Mouse (Mus musculus) lung, embryonic 15.5 days (tissue): ENCODE results near the gene Bach1. TPM values are rescaled to one million over a fixed set of nuclear protein-coding genes. Genes with fewer than 3 reads are reported as not detected.

Experiments used
- ATAC-seq: fragments of 200-750 bp; cut with Nextera tagmentation; 2 replicates; pipeline ENCODE4 v1.8.0; 2017; ENCODE audit warnings: moderate number of reproducible peaks, borderline replicate concordance; ENCODE audit not compliant: low FRiP score, low TSS enrichment; ENCODE audit errors: extremely low read depth
- H3K27ac ChIP-seq: fragments of 300-500 bp; sonication (generic); 2 replicates; pipeline ENCODE4 v1.5.1; 2015; ENCODE audit warnings: moderate library complexity, mild to moderate bottlenecking, inconsistent platforms
- H3K27me3 ChIP-seq: fragments of 300-500 bp; sonication (generic); 2 replicates; pipeline ENCODE4 v1.6.1; 2015; ENCODE audit warnings: inconsistent platforms
- H3K36me3 ChIP-seq: fragments of 300-500 bp; sonication (generic); 2 replicates; pipeline ENCODE4 v1.6.1; 2015; ENCODE audit warnings: inconsistent platforms
- H3K4me1 ChIP-seq: fragments of 300-500 bp; sonication (generic); 2 replicates; pipeline ENCODE4 v1.6.1; 2015; ENCODE audit warnings: inconsistent platforms
- H3K4me2 ChIP-seq: fragments of 300-500 bp; sonication (generic); 2 replicates; pipeline ENCODE4 v1.6.1; 2015; ENCODE audit warnings: inconsistent platforms, mild to moderate bottlenecking, moderate library complexity
- H3K4me3 ChIP-seq: fragments of 300-500 bp; sonication (generic); 2 replicates; pipeline ENCODE4 v1.5.1; 2015; ENCODE audit warnings: mild to moderate bottlenecking, inconsistent platforms
- H3K9ac ChIP-seq: fragments of 300-500 bp; sonication (generic); 2 replicates; pipeline ENCODE4 v1.6.1; 2015; ENCODE audit warnings: inconsistent platforms
- H3K9me3 ChIP-seq: fragments of 300-500 bp; sonication (generic); 2 replicates; pipeline ENCODE4 v1.6.1; 2016; ENCODE audit warnings: inconsistent platforms
- WGBS: fragments of 180-500 bp; shearing (Covaris S2); methylation state at CpG from one replicate; pipeline ENCODE4 v1.1.7; 2015; 5-methylcytosine and 5-hydroxymethylcytosine counted together
- polyA plus RNA-seq: library from polyadenylated mRNA; unstranded; fragments of >200 nt; fragmentation: Nextera tagmentation; extraction: Ambion mirVana; gene quantifications from 2 replicates; pipeline ENCODE4 v1.2.1, GENCODE M21; 2015

The Bach1 gene
- polyA plus RNA-seq, 1 experiment from 2014 or later: 10.4 TPM

GRCm38 (mm10) chr16:87665246-87665645 lies 33.5 kb upstream of the Bach1 start:
- no peak for ATAC-seq
- no peak overlapping the region for H3K4me2 ChIP-seq
- no peaks in the 10 kb centered on the region for H3K36me3 ChIP-seq
- H3K27ac ChIP-seq: no peak overlapping the region
- no peak overlapping the region for H3K9ac ChIP-seq
- 67% methylated on average over 9 of the region's 9 CpGs for WGBS
- H3K9me3 ChIP-seq: no peaks in the 10 kb centered on the region
- no peaks in the 10 kb centered on the region for H3K4me1 ChIP-seq
- no peak overlapping the region for H3K4me3 ChIP-seq
- no peaks in the 10 kb centered on the region for H3K27me3 ChIP-seq

GRCm38 (mm10) chr16:87665752-87666619 lies 32.8 kb upstream of the Bach1 start:
- no peak for ATAC-seq
- no peaks in the 10 kb centered on the region for H3K27me3 ChIP-seq
- H3K4me2 ChIP-seq: no peak overlapping the region
- H3K36me3 ChIP-seq: no peaks in the 10 kb centered on the region
- 74% methylated on average over 19 of the region's 19 CpGs for WGBS
- no peak overlapping the region for H3K27ac ChIP-seq
- no peak overlapping the region for H3K4me3 ChIP-seq
- no peaks in the 10 kb centered on the region for H3K4me1 ChIP-seq
- H3K9me3 ChIP-seq: no peaks in the 10 kb centered on the region
- H3K9ac ChIP-seq: no peak overlapping the region

- H3K27me3 ChIP-seq: no peaks in the 10 kb centered on the region
- no peak overlapping the region for H3K9ac ChIP-seq
- H3K27ac ChIP-seq: no peak overlapping the region
- WGBS: 75% methylated on average over 4 of the region's 4 CpGs
- H3K4me1 ChIP-seq: no peaks in the 10 kb centered on the region
- H3K9me3 ChIP-seq: no peaks in the 10 kb centered on the region
- no peak overlapping the region for H3K4me3 ChIP-seq
- no peaks in the 10 kb centered on the region for H3K36me3 ChIP-seq
- H3K4me2 ChIP-seq: no peak overlapping the region
- no peak for ATAC-seq
Measured at GRCm38 (mm10) chr16:87666620-87667004, 32.1 kb upstream of the Bach1 start.

GRCm38 (mm10) chr16:87668002-87668401 lies 30.7 kb upstream of the Bach1 start:
- no peak overlapping the region for H3K4me3 ChIP-seq
- no peak for ATAC-seq
- H3K27ac ChIP-seq: no peak overlapping the region
- no peak overlapping the region for H3K4me2 ChIP-seq
- no peaks in the 10 kb centered on the region for H3K4me1 ChIP-seq
- H3K27me3 ChIP-seq: no peaks in the 10 kb centered on the region
- H3K9me3 ChIP-seq: no peaks in the 10 kb centered on the region
- no peak overlapping the region for H3K9ac ChIP-seq
- 66% methylated on average over 6 of the region's 6 CpGs for WGBS
- no peaks in the 10 kb centered on the region for H3K36me3 ChIP-seq

- Histone ChIP-seq H3K9ac (no peak overlapping the region), H3K4me3 (no peak overlapping the region), H3K36me3 (no peaks in the 10 kb centered on the region), H3K9me3 (no peaks in the 10 kb centered on the region), H3K4me2 (no peak overlapping the region), H3K27me3 (no peaks in the 10 kb centered on the region), H3K27ac (no peak overlapping the region), H3K4me1 (no peaks in the 10 kb centered on the region; the same call in 1 of the 2 replicates)
- ATAC-seq: no peak
- WGBS: 73% methylated on average over 8 of the region's 8 CpGs
Measured at GRCm38 (mm10) chr16:87670091-87670820, 28.5 kb upstream of the Bach1 start.

- no peaks in the 10 kb centered on the region; the same call in 1 of the 2 replicates for H3K4me1 ChIP-seq
- no peak overlapping the region for H3K4me3 ChIP-seq
- H3K9ac ChIP-seq: no peak overlapping the region
- no peaks in the 10 kb centered on the region for H3K9me3 ChIP-seq
- no peaks in the 10 kb centered on the region for H3K36me3 ChIP-seq
- H3K4me2 ChIP-seq: no peak overlapping the region
- ATAC-seq: no peak
- H3K27ac ChIP-seq: no peak overlapping the region
- no peaks in the 10 kb centered on the region for H3K27me3 ChIP-seq
- 85% methylated on average over 9 of the region's 9 CpGs for WGBS
Measured at GRCm38 (mm10) chr16:87670821-87671165, 28.0 kb upstream of the Bach1 start.

GRCm38 (mm10) chr16:87671336-87671735 lies 27.4 kb upstream of the Bach1 start:
- H3K27me3 ChIP-seq: no peaks in the 10 kb centered on the region
- no peak overlapping the region for H3K27ac ChIP-seq
- no peak for ATAC-seq
- H3K9me3 ChIP-seq: no peaks in the 10 kb centered on the region
- WGBS: 71% methylated on average over 12 of the region's 12 CpGs
- no peak overlapping the region for H3K4me3 ChIP-seq
- no peak overlapping the region for H3K9ac ChIP-seq
- no peaks in the 10 kb centered on the region for H3K36me3 ChIP-seq
- no peak overlapping the region for H3K4me2 ChIP-seq
- H3K4me1 ChIP-seq: peaks cover 4% of the 10 kb centered on the region; the same call in 1 of the 2 replicates

GRCm38 (mm10) chr16:87673155-87673554 lies 25.6 kb upstream of the Bach1 start:
- no peaks in the 10 kb centered on the region for H3K9me3 ChIP-seq
- H3K4me1 ChIP-seq: peaks cover 5% of the 10 kb centered on the region; the same call in 1 of the 2 replicates
- no peak overlapping the region for H3K4me2 ChIP-seq
- 75% methylated on average over 7 of the region's 7 CpGs for WGBS
- H3K4me3 ChIP-seq: no peak overlapping the region
- H3K27me3 ChIP-seq: no peaks in the 10 kb centered on the region
- H3K27ac ChIP-seq: no peak overlapping the region
- no peak overlapping the region for H3K9ac ChIP-seq
- H3K36me3 ChIP-seq: no peaks in the 10 kb centered on the region
- no peak for ATAC-seq

- ATAC-seq: no peak
- Histone ChIP-seq H3K27me3 (no peaks in the 10 kb centered on the region), H3K4me1 (peaks cover 5% of the 10 kb centered on the region; the same call in 1 of the 2 replicates), H3K36me3 (no peaks in the 10 kb centered on the region), H3K4me3 (no peak overlapping the region), H3K9ac (no peak overlapping the region), H3K27ac (no peak overlapping the region), H3K4me2 (no peak overlapping the region), H3K9me3 (no peaks in the 10 kb centered on the region)
- WGBS: 46% methylated on average over 10 of the region's 10 CpGs
Measured at GRCm38 (mm10) chr16:87676182-87676581, 22.6 kb upstream of the Bach1 start.

GRCm38 (mm10) chr16:87678667-87679066 lies 20.1 kb upstream of the Bach1 start:
- ATAC-seq: no peak
- H3K4me2 ChIP-seq: no peak overlapping the region
- H3K9ac ChIP-seq: no peak overlapping the region
- H3K4me3 ChIP-seq: no peak overlapping the region
- H3K9me3 ChIP-seq: no peaks in the 10 kb centered on the region
- no peaks in the 10 kb centered on the region for H3K27me3 ChIP-seq
- H3K4me1 ChIP-seq: peaks cover 5% of the 10 kb centered on the region; the same call in 1 of the 2 replicates
- H3K36me3 ChIP-seq: no peaks in the 10 kb centered on the region
- WGBS: 57% methylated on average over 11 of the region's 11 CpGs
- H3K27ac ChIP-seq: no peak overlapping the region

- no peak for ATAC-seq
Measured at GRCm38 (mm10) chr16:87680912-87681634, 17.7 kb upstream of the Bach1 start.

More at GRCm38 (mm10) chr16:87680912-87681634, 17.7 kb upstream of the Bach1 start:
- peaks cover 3% of the 10 kb centered on the region; the same call in 1 of the 2 replicates for H3K4me1 ChIP-seq
- no peaks in the 10 kb centered on the region for H3K27me3 ChIP-seq
- no peak overlapping the region for H3K27ac ChIP-seq
- H3K9me3 ChIP-seq: no peaks in the 10 kb centered on the region
- no peaks in the 10 kb centered on the region for H3K36me3 ChIP-seq
- H3K4me3 ChIP-seq: no peak overlapping the region
- no peak overlapping the region for H3K9ac ChIP-seq
- no peak overlapping the region for H3K4me2 ChIP-seq
- WGBS: 84% methylated on average over 9 of the region's 9 CpGs
